Mouse (Mus musculus) hindbrain, embryonic 14.5 days (tissue): ENCODE data around the gene Csk. TPM values are rescaled to one million over a fixed set of nuclear protein-coding genes. Genes with fewer than 3 reads are reported as not detected.

Experiments
- ATAC-seq: fragments of 200-750 bp; cut with Nextera tagmentation; 2 replicates; pipeline ENCODE4 v1.8.0; 2017; ENCODE audit warnings: moderate number of reproducible peaks, mild to moderate bottlenecking, moderate TSS enrichment, moderate library complexity; ENCODE audit not compliant: low FRiP score
- DNase-seq: peaks from one replicate; pipeline ENCODE4 v3.0.0-alpha.2; 2015; ENCODE audit warnings: low spot score
- H3K27ac ChIP-seq: fragments of 300-500 bp; sonication (generic); 2 replicates; pipeline ENCODE4 v1.5.1; 2014; ENCODE audit warnings: mild to moderate bottlenecking, moderate library complexity
- H3K27me3 ChIP-seq: fragments of 300-500 bp; sonication (generic); 2 replicates; pipeline ENCODE4 v1.6.1; 2014; ENCODE audit warnings: mild to moderate bottlenecking, low read length, mixed read lengths; ENCODE audit not compliant: control insufficient read depth, insufficient read depth
- H3K36me3 ChIP-seq: fragments of 300-500 bp; sonication (generic); replicated peaks from 2 replicates; pipeline ENCODE4 v1.6.1; 2014; ENCODE audit not compliant: control insufficient read depth, insufficient read depth
- H3K4me1 ChIP-seq: fragments of 300-500 bp; sonication (generic); replicated peaks from 2 replicates; pipeline ENCODE4 v1.6.1; 2014; ENCODE audit warnings: antibody characterized with exemption, low read length, mixed read lengths; ENCODE audit not compliant: control insufficient read depth, insufficient read depth
- H3K4me2 ChIP-seq: fragments of 300-500 bp; sonication (generic); replicated peaks from 2 replicates; pipeline ENCODE4 v1.6.1; 2014; ENCODE audit warnings: mild to moderate bottlenecking, moderate library complexity
- H3K4me3 ChIP-seq: fragments of 300-500 bp; sonication (generic); replicated peaks from 2 replicates; pipeline ENCODE4 v1.5.1; 2014; ENCODE audit warnings: mild to moderate bottlenecking, low read length
- H3K9ac ChIP-seq: fragments of 300-500 bp; sonication (generic); 2 replicates; pipeline ENCODE4 v1.6.1; 2014
- H3K9me3 ChIP-seq: fragments of 300-500 bp; sonication (generic); 2 replicates; pipeline ENCODE4 v1.6.1; 2016; ENCODE audit warnings: low read length; ENCODE audit not compliant: control insufficient read depth
- whole genome bisulfite sequencing: fragments of 180-500 bp; shearing (Covaris S2); extraction: QIAGEN DNeasy Blood & Tissue Kit; methylation state at CpG from one replicate; pipeline ENCODE4 v1.1.7; 2014; 5-methylcytosine and 5-hydroxymethylcytosine counted together
- polyA plus RNA-seq: library from polyadenylated mRNA; unstranded; fragments of >200 nt; fragmentation: Nextera tagmentation; extraction: Ambion mirVana; gene quantifications from 2 replicates; pipeline ENCODE4 v1.2.1, GENCODE M21; 2014

Gene Csk
- polyA plus RNA-seq, 1 experiment from 2014 or later, result 41.0 TPM

DNA sequence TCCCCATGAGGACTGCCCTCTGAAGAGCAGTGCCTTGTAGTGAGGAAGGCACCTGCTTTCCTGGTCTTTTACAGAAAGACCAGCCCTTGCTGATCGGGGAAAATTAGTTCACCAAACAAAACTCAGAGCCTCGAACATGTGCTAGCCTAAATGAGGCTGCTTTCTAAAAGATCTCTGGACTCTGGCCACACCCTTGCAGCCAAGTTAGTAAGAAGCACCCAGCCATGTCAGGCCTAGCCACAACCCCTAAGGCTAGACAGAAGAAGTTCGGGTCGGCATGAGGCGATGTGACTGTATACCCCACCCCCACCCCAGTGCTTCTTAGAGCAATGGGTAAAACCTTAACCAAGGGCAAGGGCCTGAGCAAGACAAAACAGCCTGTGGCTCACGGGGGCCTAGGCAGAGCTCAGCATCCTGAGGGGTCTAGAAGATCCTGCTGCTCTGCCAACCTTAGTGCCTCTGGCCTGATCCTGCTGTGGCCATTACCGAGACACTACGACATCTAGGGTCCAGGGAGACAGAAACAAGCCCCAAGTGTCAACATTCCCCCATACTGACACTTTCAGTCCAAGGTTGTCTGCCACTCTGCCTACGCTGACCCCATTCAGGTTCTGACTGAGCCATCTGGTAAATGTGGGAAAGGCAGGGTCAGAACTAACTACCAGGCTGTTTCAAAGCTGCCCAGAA is 10.1 kb downstream of the Csk start:
- Histone ChIP-seq H3K9ac (peak overlapping the region; percentile 96), H3K4me1 (peaks cover 61% of the 10 kb centered on the region), H3K27me3 (no peaks in the 10 kb centered on the region), H3K9me3 (no peaks in the 10 kb centered on the region), H3K4me2 (peak overlapping the region; percentile 93), H3K4me3 (peak overlapping the region; percentile 71), H3K36me3 (peaks cover 15% of the 10 kb centered on the region), H3K27ac (no peak overlapping the region)
- 73% methylated on average over 9 of the region's 9 CpGs for WGBS
- ATAC-seq, result no peak
- no peak for DNase-seq

DNA sequence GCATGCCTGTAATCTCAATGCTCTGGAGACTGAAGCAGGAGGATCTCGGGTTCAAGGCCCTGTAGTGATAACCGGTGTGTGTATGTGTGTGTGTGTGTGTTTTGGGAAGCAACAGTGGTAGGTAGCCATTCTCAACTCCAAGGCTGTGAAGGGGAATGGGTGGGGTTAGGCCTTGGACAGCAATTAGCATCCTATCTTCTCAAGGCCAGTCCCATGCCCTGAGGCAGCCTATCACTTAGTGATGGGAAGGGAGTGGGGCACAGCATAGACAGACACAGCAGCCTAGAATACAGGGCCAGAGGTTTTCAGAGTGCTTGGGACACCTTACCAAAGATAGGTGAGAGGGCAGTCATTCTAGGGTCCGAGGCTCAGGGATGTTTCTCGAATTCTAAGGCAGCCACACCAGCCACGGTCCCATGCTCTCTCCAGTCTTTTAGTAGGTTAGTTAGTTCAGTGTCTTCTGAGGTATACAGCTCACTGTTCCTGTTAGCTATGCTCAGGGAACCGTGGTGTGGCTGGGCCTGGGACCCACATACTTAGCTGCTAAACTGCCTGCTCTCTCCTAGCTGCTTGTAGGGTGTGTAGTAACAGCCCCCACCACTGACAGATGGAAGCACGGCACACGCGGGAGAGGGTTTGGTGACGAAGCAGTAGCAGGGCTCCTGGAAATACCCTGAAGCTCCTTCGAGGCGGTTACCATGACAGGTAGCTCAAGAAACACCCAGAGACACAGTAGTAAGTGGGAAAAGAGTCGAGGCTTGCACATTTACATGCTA is 11.5 kb downstream of the Csk start:
- ATAC-seq, result no peak
- DNase-seq, result no peak
- 81% methylated on average over 13 of the region's 13 CpGs for WGBS
- Histone ChIP-seq H3K9me3 (no peaks in the 10 kb centered on the region), H3K4me3 (no peak overlapping the region), H3K4me1 (peaks cover 71% of the 10 kb centered on the region), H3K27me3 (no peaks in the 10 kb centered on the region), H3K36me3 (peaks cover 15% of the 10 kb centered on the region), H3K9ac (no peak overlapping the region), H3K27ac (no peak overlapping the region), H3K4me2 (peak overlapping the region; percentile 93; the same call in 1 of the 2 replicates)

DNA sequence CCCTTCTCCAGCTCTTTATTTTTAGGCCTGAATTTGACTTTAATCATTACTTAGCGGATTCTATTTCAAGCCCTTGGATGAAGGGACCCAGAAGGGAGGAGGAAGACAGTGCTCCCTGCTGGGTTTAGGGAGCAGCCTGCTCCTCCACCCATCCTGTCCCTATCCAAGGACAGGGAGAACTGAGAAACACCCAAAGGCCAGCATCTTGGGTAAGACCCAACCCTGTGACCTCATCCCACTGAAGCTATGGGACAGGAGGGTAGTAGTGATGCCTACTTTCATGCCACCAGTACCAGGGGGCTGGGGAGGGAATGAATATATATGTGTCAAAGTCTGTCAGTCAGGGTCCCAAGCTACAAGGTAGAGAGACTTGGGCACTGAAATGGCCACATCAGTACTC is 12.4 kb downstream of the Csk start:
- no peak overlapping the region for H3K27ac ChIP-seq
- H3K4me1 ChIP-seq, result peaks cover 71% of the 10 kb centered on the region
- WGBS, result 79% methylated on average over 1 of the region's 1 CpGs
- 0 out of 2 replicates have a peak overlapping the region, but pooled peaks have one; percentile 48 for H3K9ac ChIP-seq
- no peak overlapping the region for H3K4me3 ChIP-seq
- H3K36me3 ChIP-seq, result peaks cover 15% of the 10 kb centered on the region
- ATAC-seq (no peak), DNase-seq (no peak)
- H3K27me3 ChIP-seq, result no peaks in the 10 kb centered on the region
- no peaks in the 10 kb centered on the region for H3K9me3 ChIP-seq
- peak overlapping the region; percentile 26 for H3K4me2 ChIP-seq

DNA sequence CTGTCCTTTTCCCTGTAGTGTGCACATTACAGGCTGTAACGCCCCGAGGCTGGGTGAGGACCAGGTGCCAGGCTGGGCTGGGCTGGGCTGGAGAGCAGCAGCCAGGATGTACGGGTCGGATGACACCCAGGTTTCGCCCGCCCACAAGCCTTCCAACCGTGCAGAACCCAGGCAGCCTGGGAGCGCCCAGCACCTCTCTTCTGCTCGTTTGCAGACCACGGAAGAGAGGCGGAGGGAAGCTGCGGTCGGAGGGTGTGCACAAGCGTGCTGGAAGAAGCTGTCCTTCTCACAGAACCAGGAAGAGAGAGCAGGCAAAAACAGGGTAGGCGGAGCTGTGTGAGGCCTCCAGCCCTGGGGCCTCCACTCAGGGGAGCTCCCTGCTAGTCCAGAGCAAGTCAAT is 13.0 kb downstream of the Csk start:
- Histone ChIP-seq H3K9ac (peak overlapping the region; percentile 48), H3K27me3 (no peaks in the 10 kb centered on the region), H3K27ac (peak overlapping the region; percentile 47; the same call in 1 of the 2 replicates), H3K4me2 (peak overlapping the region; percentile 26), H3K4me1 (peaks cover 71% of the 10 kb centered on the region), H3K36me3 (peaks cover 15% of the 10 kb centered on the region), H3K4me3 (no peak overlapping the region), H3K9me3 (no peaks in the 10 kb centered on the region)
- ATAC-seq (no peak), DNase-seq (no peak)
- 33% methylated on average over 15 of the region's 15 CpGs for WGBS

GRCm38 (mm10) chr9:57639661-57640328 is 13.6 kb downstream of the Csk start:
- ATAC-seq (no peak), DNase-seq (no peak)
- Histone ChIP-seq H3K4me2 (peak overlapping the region; percentile 26), H3K27me3 (no peaks in the 10 kb centered on the region), H3K4me1 (peaks cover 71% of the 10 kb centered on the region), H3K9ac (peak overlapping the region; percentile 48), H3K4me3 (no peak overlapping the region), H3K9me3 (no peaks in the 10 kb centered on the region), H3K27ac (peak overlapping the region; percentile 47; the same call in 1 of the 2 replicates), H3K36me3 (peaks cover 15% of the 10 kb centered on the region)
- 67% methylated on average over 5 of the region's 5 CpGs for WGBS

DNA sequence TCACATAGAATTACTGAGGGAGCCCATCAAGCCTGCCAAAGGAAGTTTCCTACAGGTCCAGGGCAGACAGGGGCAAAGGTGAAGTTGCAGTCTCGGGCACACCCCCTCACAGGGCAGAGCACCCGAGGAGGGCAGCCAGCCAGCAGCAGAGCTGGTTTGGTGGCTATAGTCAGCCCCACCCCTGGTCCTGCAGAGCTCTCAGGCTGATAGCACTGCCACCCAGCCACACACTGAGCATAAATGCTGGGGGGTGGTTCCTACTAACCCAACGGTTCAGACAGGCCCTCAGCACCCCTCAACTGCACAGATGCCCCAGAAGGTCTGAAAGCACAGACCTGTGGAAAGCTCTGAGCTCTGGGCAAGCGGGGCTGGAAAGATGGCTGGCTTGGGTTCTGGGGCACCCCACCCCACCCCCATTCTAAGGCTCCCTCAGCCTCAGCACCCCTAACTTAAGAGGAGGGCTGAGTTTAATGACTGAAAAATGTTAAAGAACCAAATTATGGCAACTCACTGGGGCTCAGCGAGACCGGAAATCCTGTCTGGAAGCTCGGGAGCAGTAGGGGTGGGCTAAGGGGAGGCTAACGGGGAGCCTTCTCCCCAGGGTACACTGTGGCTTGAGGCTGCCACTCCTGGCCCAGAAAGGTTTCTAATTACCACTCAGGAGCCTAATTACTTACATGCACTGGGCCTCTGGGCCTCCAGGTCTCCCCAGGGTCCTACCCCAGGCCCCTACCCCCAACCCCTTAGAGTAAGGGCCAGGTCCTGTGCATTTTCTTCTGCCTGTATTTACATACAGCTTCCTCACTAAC is 14.6 kb downstream of the Csk start:
- Histone ChIP-seq H3K4me3 (no peak overlapping the region), H3K27ac (peak overlapping the region; percentile 48), H3K36me3 (peaks cover 15% of the 10 kb centered on the region), H3K27me3 (no peaks in the 10 kb centered on the region), H3K4me1 (peaks cover 66% of the 10 kb centered on the region), H3K9ac (peak overlapping the region; percentile 20; the same call in 1 of the 2 replicates), H3K9me3 (no peaks in the 10 kb centered on the region), H3K4me2 (peak overlapping the region; percentile 3; the same call in 1 of the 2 replicates)
- no peak for DNase-seq
- WGBS, result 45% methylated on average over 8 of the region's 8 CpGs
- no peak for ATAC-seq

- WGBS, result 56% methylated on average over 6 of the region's 6 CpGs
- peak overlapping the region; percentile 48 for H3K27ac ChIP-seq
- H3K9ac ChIP-seq, result no peak overlapping the region
- peaks cover 15% of the 10 kb centered on the region for H3K36me3 ChIP-seq
- H3K4me3 ChIP-seq, result no peak overlapping the region
- ATAC-seq (no peak), DNase-seq (no peak)
- H3K4me1 ChIP-seq, result peaks cover 55% of the 10 kb centered on the region
- no peaks in the 10 kb centered on the region for H3K27me3 ChIP-seq
- H3K9me3 ChIP-seq, result no peaks in the 10 kb centered on the region
- H3K4me2 ChIP-seq, result no peak overlapping the region
Measured at GRCm38 (mm10) chr9:57637741-57638322, 15.6 kb downstream of the Csk start.

GRCm38 (mm10) chr9:57637272-57637671 is 16.2 kb downstream of the Csk start:
- H3K4me1 ChIP-seq, result peaks cover 50% of the 10 kb centered on the region
- no peaks in the 10 kb centered on the region for H3K27me3 ChIP-seq
- no peaks in the 10 kb centered on the region for H3K9me3 ChIP-seq
- no peak overlapping the region for H3K9ac ChIP-seq
- DNase-seq (no peak), ATAC-seq (no peak)
- 80% methylated on average over 3 of the region's 3 CpGs for WGBS
- H3K36me3 ChIP-seq, result peaks cover 13% of the 10 kb centered on the region
- H3K4me3 ChIP-seq, result no peak overlapping the region
- H3K4me2 ChIP-seq, result no peak overlapping the region
- peak overlapping the region; percentile 1; the same call in 1 of the 2 replicates for H3K27ac ChIP-seq
